Mouse (Mus musculus): ENCODE results near the gene Gm20509.

DNA sequence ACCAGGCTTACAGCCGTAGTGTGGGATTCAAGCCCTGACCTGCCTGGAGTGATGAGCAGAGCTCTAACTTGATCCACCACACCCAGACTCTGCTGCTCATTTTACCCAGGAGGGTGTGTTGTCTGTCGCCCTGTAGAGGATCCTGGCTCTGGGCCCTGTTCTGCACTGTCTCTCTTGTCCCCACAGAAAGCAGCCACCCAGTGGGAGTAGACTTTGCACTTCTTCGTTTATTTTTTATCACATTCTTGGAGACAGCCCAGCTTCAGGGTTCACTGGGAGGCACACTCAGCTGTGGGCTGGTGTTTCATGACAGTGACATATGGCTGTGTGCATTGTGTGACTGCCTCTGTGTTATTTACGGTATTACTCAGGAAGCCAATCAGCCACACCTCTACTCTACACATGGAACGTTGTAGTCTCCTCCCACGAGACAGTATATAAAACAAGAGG is 34.0 kb upstream of the Gm20509 start:
- no peak for TF ChIP-seq CTCF (IDR thresholded peaks at IDR 0.05)
- no peak for TF ChIP-seq POLR2A (IDR thresholded peaks at IDR 0.05; ENCODE audit: insufficient read depth, low read depth, low read length)
